Mouse (Mus musculus): ENCODE measurements around the gene Nbea.

- TF ChIP-seq CTCF (IDR thresholded peaks at IDR 0.05; ENCODE audit: low read depth) (no peak), EP300 (IDR thresholded peaks at IDR 0.05; ENCODE audit: low read depth) (no peak)
Observed at GRCm38 (mm10) chr3:55677691-55678090, 505.8 kb downstream of the Nbea start.

Data from liver, embryonic 14.5 days (tissue).